Mouse (Mus musculus): ENCODE results near the gene Gm21800. TPM values are rescaled to one million over a fixed set of nuclear protein-coding genes. Genes with fewer than 3 reads are reported as not detected.

Gm21800 gene
- not detected in 2 replicates for polyA plus RNA-seq (2012; rRNA removed; ENCODE audit: low replicate concordance)

GRCm38 (mm10) chrY:41406198-41406597, at the start of gene Gm21800:
Gm21800 (plus strand) TSS chrY:41406498.

All from duodenum, adult 2 months (tissue).